Mouse (Mus musculus): Measurements from ENCODE around the gene Gclc. TPM values are rescaled to one million over a fixed set of nuclear protein-coding genes. Genes with fewer than 3 reads are reported as not detected.

Gene Gclc
- 21.5 TPM for polyA plus RNA-seq (2012; fragmentation: generic; extraction: Trizol)
- long read RNA-seq, experiment 1, partial matches to known transcripts: 1 of 3 reads
- long read RNA-seq, experiment 1, other reads (novel, unspliced or antisense): 2 of 3 reads
- long read RNA-seq, experiment 2, transcript Gclc-201 (16 exons, 3,423 nt): major isoform, 5 of 13 reads
- long read RNA-seq, experiment 2, partial matches to known transcripts: 7 of 13 reads
- long read RNA-seq, experiment 2, other reads (novel, unspliced or antisense): 1 of 13 reads

DNA sequence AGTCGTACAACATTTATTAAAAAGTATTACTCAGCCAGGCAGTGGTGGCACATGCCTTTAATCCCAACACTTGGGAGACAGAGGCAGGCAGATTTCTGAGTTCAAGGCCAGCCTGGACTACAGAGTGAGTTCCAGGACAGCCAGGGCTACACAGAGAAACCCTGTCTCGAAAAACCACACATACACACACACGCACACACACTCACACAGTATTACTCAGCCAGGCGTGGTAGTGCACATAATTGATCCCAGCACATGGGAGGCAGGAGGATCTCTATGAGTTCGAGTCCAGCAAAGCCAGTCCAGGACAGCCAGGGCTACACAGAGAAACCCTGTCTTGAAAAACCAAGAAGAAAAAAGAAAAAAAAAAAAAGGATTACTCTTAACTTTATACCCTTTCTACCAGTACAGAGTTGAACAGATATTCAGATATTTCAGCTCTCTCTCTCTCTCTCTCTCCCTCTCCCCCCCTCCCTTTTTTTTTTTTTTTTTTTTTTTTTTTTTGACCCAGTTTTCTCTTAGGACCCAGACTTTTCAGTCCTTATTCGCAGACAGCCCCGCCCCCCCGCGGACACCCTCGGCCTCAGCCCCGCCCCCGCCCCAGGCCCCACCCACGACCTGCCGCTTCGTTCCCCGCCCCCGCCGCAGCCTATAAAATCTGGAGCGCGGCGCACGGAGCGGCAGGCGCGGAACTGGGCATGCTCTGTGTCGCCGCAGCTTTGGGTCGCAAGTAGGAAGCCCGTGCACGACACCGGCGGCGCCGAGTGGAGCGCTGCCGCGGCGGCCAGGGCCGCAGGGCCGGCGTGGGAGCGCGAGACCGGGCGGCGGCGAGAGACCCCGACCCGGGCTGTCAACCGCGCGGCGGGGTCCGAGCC is at the start of gene Gclc:
Gclc (plus strand) TSS at position 683 of the 875 bp plus-strand sequence.
- Histone ChIP-seq H3ac (ENCODE audit: control insufficient read depth, insufficient read length, low read depth) (peak within 1 kb of the TSS; percentile 93), H3K79me3 (ENCODE audit: low read depth) (peaks cover 39% of the 10 kb centered on the region), H3K4me3 (ENCODE audit: insufficient read depth, poor library complexity, severe bottlenecking) (peak within 1 kb of the TSS; percentile 64), H3K27me3 (ENCODE audit: control insufficient read depth, insufficient read depth, insufficient read length) (no peaks in the 10 kb centered on the region), H3K36me3 (ENCODE audit: control insufficient read depth, insufficient read depth) (peaks cover 18% of the 10 kb centered on the region), H3K79me2 (ENCODE audit: control insufficient read depth, insufficient read depth) (peaks cover 45% of the 10 kb centered on the region)
- no peak for TF ChIP-seq CEBPB (IDR thresholded peaks at IDR 0.05; ENCODE audit: low read depth)

DNA sequence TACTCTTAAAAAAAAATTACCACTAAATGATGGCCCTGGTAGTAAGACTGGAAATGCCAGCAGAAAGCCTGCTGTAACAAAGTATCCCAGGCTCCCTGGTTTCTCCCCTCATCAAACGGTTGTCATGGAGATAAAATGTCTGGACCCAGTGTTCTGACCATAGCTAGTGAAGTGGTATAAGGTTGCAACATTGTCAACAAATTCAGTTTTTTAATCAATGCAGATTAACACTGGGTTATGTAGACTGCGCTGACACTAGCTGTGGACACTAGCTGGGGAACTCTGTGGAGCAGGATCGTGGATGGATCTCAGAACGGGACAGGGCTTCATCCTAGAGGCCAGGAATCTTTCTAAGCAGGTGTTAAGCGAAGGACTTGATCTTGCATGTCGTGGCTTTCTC is 47.8 kb upstream of the Gclc start:
- no peak overlapping the region for H3ac ChIP-seq (ENCODE audit: control insufficient read depth, insufficient read length, low read depth)
- TF ChIP-seq MYOG (IDR thresholded peaks at IDR 0.05; ENCODE audit: control insufficient read depth, extremely low read depth, insufficient read length) (no peak), CEBPB (IDR thresholded peaks at IDR 0.05; ENCODE audit: low read depth) (no peak), MAX (IDR thresholded peaks at IDR 0.05) (no peak), FOSL1 (IDR thresholded peaks at IDR 0.05; ENCODE audit: insufficient read depth, low read length, poor library complexity, severe bottlenecking) (no peak), USF1 (IDR thresholded peaks at IDR 0.05; ENCODE audit: low read depth) (no peak), MYOD1 (IDR thresholded peaks at IDR 0.05; ENCODE audit: control insufficient read depth, insufficient read length, low read depth) (no peak), CTCF (IDR thresholded peaks at IDR 0.05; ENCODE audit: control insufficient read depth, insufficient read depth, insufficient read length) (no peak)
- H3K27me3 ChIP-seq (ENCODE audit: control insufficient read depth, insufficient read depth, insufficient read length): no peaks in the 10 kb centered on the region
- H3K79me3 ChIP-seq (ENCODE audit: low read depth): no peaks in the 10 kb centered on the region
- no peaks in the 10 kb centered on the region for H3K36me3 ChIP-seq (ENCODE audit: control insufficient read depth, insufficient read depth)
- H3K79me2 ChIP-seq (ENCODE audit: control insufficient read depth, insufficient read depth): no peaks in the 10 kb centered on the region
- H3K4me3 ChIP-seq (ENCODE audit: insufficient read depth, poor library complexity, severe bottlenecking): no peak overlapping the region

DNA sequence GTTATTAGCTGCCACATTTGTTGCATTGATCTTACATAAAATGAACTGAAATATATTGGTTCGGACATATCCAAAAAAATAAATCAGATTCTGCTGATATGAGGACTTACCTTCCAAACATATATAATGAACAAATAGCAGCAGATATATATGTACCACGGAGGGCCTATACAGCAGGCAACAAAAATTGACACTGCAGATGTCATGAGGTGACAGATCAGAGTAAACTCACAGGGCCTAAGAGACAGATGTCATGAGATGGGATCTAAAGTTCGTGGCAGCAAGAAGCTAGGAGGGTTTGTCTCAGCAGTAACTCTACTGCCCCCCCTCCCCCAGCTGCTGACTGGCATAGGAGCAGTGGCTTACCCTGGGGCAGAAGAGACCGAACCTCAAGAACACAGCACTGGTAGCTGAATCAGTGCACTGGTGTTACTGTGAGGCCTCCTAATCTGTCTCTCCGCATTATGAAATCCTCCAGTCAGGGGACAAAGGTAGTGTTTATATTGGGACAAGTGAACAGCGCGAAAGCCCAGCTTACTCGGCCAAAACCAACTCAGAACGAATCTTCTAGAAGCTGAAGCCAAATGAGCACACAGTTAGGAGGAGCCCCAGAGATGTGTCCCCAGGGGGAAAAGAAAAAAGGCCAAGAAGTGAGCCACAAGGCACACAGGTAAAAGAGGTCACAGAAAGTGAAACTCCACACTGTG is 46.7 kb upstream of the Gclc start:
- TF ChIP-seq CTCF (IDR thresholded peaks at IDR 0.05; ENCODE audit: control insufficient read depth, insufficient read depth, insufficient read length) (no peak), MAX (IDR thresholded peaks at IDR 0.05) (no peak), CEBPB (IDR thresholded peaks at IDR 0.05; ENCODE audit: low read depth) (no peak), FOSL1 (IDR thresholded peaks at IDR 0.05; ENCODE audit: insufficient read depth, low read length, poor library complexity, severe bottlenecking) (no peak), MYOG (IDR thresholded peaks at IDR 0.05; ENCODE audit: control insufficient read depth, extremely low read depth, insufficient read length) (no peak), MYOD1 (IDR thresholded peaks at IDR 0.05; ENCODE audit: control insufficient read depth, insufficient read length, low read depth) (no peak), USF1 (IDR thresholded peaks at IDR 0.05; ENCODE audit: low read depth) (no peak)
- H3ac ChIP-seq (ENCODE audit: control insufficient read depth, insufficient read length, low read depth): no peak overlapping the region
- no peaks in the 10 kb centered on the region for H3K27me3 ChIP-seq (ENCODE audit: control insufficient read depth, insufficient read depth, insufficient read length)
- no peaks in the 10 kb centered on the region for H3K79me2 ChIP-seq (ENCODE audit: control insufficient read depth, insufficient read depth)
- no peak overlapping the region for H3K4me3 ChIP-seq (ENCODE audit: insufficient read depth, poor library complexity, severe bottlenecking)
- no peaks in the 10 kb centered on the region for H3K79me3 ChIP-seq (ENCODE audit: low read depth)
- no peaks in the 10 kb centered on the region for H3K36me3 ChIP-seq (ENCODE audit: control insufficient read depth, insufficient read depth)

DNA sequence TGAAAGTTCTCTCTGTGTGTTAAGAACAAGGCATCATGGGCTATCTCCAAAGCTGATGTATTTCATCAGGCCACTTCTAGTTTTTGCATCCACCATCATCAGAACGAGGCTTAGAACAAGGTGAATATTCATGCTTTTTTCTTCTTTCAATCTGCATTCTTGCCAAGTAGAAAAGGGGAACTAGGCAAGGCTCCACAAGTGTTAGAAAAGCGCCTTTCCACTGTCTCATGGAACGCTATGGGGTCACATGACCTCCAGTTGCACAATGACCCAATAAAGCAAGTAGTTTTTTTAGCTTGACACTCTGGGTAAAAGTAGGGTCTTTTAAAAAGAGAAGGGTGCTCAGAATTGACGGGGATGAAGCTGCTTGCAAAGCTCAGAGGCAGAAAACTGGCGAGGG is 45.4 kb upstream of the Gclc start:
- H3K79me3 ChIP-seq (ENCODE audit: low read depth): no peaks in the 10 kb centered on the region
- no peak overlapping the region for H3ac ChIP-seq (ENCODE audit: control insufficient read depth, insufficient read length, low read depth)
- H3K79me2 ChIP-seq (ENCODE audit: control insufficient read depth, insufficient read depth): no peaks in the 10 kb centered on the region
- H3K4me3 ChIP-seq (ENCODE audit: insufficient read depth, poor library complexity, severe bottlenecking): no peak overlapping the region
- peak; percentile 32 for TF ChIP-seq USF1 (IDR thresholded peaks at IDR 0.05; ENCODE audit: low read depth)
- TF ChIP-seq MAX (IDR thresholded peaks at IDR 0.05): no peak
- no peak for TF ChIP-seq CEBPB (IDR thresholded peaks at IDR 0.05; ENCODE audit: low read depth)
- H3K36me3 ChIP-seq (ENCODE audit: control insufficient read depth, insufficient read depth): no peaks in the 10 kb centered on the region
- H3K27me3 ChIP-seq (ENCODE audit: control insufficient read depth, insufficient read depth, insufficient read length): no peaks in the 10 kb centered on the region

DNA sequence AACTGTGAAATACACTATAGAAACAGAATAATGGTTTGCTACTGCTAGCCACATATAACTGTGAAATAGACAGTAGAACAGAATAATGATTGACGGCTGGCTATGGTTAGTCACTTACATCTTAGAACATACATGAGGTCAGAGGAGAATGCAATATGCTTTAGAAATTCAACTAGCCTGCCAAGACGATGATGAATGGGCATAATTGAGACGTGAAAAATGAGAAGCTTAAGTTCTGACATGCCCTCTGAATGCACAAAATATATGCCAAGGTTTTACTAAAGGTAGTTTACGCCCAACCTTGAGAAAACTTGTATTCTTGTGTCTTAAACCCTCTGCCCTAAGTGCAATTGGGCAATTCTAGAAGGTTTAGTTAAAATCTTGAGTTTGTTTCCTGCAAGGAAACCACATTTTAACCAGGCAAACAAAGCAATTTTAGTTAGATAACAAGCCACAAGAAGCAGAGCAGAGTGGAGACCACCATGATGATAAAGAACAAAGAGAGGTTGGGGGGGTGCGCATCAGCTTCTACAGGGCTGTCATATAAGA is 43.2 kb upstream of the Gclc start:
- Histone ChIP-seq H3K4me3 (ENCODE audit: insufficient read depth, poor library complexity, severe bottlenecking) (no peak overlapping the region), H3K79me3 (ENCODE audit: low read depth) (no peaks in the 10 kb centered on the region), H3K36me3 (ENCODE audit: control insufficient read depth, insufficient read depth) (no peaks in the 10 kb centered on the region), H3K79me2 (ENCODE audit: control insufficient read depth, insufficient read depth) (no peaks in the 10 kb centered on the region), H3K27me3 (ENCODE audit: control insufficient read depth, insufficient read depth, insufficient read length) (no peaks in the 10 kb centered on the region), H3ac (ENCODE audit: control insufficient read depth, insufficient read length, low read depth) (no peak overlapping the region)
- TF ChIP-seq MAX (IDR thresholded peaks at IDR 0.05) (no peak), MYOD1 (IDR thresholded peaks at IDR 0.05; ENCODE audit: control insufficient read depth, insufficient read length, low read depth) (no peak), MYOG (IDR thresholded peaks at IDR 0.05; ENCODE audit: control insufficient read depth, extremely low read depth, insufficient read length) (no peak)
